Mouse (Mus musculus) mesoderm, embryonic 11.5 days (tissue): ENCODE results near the gene Fam114a1.

Source experiments
- DNase-seq: peaks from one replicate; pipeline ENCODE4 v3.0.0-alpha.2; 2012; ENCODE audit warnings: low read depth, low spot score

Fam114a1 gene

DNA sequence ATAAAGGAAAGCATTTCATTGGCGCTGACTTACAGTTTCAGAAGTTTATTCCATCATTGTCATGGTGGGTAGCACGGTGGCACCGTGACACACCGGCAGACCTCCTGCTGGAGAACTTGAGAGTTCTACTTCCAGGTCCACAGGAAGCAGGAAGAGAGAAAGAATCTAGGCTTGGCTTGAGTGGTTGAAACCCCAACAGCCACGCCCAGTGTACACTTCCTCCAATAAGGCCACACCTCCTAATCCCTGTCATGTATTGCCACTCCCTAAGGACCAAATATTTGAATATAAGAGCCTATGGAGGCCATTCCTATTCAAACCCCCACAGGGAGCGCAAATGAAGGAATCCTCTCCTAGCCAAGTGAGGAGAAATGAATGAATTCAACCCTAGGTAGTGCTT lies 87.7 kb downstream of the Fam114a1 start:
- DNase-seq: no peak

- no peak for DNase-seq
These were observed 89.9 kb downstream of the Fam114a1 start for GRCm38 (mm10) chr5:65059806-65060205.

- no peak for DNase-seq
These were observed 92.4 kb downstream of the Fam114a1 start for GRCm38 (mm10) chr5:65062236-65062635.

- DNase-seq: no peak
These were observed 93.4 kb downstream of the Fam114a1 start for GRCm38 (mm10) chr5:65063266-65063665.

DNA sequence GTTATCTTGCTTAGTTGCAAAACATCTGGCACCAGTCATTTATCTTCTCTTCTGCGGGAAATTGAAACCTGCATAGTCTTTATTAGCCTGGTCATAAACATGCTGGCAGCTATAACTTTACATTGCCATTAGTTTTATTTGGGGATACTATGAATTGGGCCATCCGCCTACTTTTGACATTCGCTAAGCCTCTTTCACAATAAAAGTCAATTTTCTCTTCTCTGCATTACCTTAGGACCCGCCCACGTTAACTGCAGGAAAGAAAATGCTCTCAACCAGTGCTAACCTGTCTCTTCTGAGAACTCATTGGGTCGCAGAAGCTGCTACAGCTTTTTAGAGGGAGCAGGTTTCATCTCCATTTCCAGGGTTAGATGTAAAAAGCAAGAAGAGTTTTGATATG lies 98.3 kb downstream of the Fam114a1 start:
- no peak for DNase-seq

DNA sequence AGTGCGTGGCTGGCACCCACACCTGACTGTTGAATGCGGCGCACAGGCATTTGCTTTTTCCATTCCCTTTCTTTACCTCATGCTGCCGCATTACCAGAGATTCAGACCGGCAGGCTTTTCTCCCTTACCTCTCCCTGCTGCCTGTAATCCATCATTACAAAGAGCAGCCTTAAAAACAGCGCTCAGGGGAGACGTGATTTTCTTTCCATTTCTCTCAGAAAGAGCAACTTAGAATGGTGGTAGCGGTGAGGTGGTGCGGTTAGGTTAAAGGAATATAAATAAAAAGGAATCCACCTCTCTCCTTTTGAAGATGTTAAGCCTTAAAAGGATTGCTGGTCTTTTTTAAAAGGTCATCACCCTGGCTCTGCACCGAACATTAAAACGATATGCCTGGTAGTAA lies 100.0 kb downstream of the Fam114a1 start:
- no peak for DNase-seq

DNA sequence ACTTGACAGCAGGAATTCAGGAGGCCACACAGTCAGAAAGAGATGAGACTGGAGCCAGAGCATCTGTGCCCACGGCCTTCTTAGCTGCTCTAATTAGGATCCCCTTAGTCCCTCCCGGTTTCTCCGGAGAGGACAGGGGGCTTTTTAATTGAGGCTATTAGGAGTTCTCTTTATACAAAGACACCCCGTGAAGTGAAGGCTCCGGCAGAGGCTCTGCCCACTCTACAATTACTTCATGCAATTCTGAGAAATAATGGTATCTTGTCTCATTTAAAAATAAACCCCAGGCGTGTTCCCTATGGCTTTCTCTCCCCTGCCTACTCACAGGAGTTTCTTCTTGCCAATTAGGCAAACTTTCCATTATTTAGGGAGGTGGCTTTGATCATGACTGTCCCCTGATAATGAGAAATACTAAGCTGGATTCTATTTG lies 101.8 kb downstream of the Fam114a1 start:
- no peak for DNase-seq

- DNase-seq: no peak
These were observed 103.4 kb downstream of the Fam114a1 start for GRCm38 (mm10) chr5:65073247-65073646.

GRCm38 (mm10) chr5:65074693-65075092 lies 104.8 kb downstream of the Fam114a1 start:
- DNase-seq: no peak

DNA sequence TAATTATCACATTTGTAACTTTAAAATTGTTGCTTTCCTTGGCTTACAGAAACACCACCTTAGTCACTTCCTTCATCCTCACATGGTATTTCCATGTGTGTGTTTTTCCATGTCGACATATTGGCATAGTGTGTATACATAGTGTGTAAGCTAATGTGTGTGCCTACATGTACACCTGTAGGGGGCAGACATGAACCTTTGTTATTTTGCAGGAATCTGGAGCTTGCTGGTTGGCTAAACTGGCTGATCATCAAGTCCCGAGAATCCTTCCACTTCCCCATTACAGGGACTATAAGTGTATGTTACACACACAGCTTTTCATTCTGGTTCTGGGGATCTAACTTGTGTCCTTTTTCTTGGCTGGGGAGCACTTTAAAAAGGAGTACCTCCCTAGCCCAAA lies 106.2 kb downstream of the Fam114a1 start:
- no peak for DNase-seq

GRCm38 (mm10) chr5:65076748-65077147 lies 106.9 kb downstream of the Fam114a1 start:
- no peak for DNase-seq

DNA sequence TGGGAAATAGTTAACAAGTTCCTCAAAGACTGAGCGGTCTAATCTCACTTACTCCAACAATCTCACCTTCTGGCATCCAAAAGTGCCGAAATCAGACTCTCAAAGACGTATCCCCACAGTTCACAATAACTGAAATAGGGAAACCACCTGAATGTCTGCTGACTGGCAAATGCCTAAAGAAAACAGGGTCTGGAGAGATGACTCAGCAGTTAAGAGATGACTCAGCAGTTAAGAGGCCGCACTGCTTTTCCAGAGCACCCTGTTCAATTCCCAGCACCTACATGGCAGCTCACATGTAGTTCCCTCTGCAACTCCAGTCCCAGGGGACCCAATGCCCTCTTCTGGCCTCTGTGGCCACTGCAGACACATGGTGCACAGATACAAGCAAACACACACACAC lies 108.2 kb downstream of the Fam114a1 start:
- DNase-seq: no peak

- DNase-seq: no peak
These were observed 110.0 kb downstream of the Fam114a1 start for GRCm38 (mm10) chr5:65079881-65080280.

- no peak for DNase-seq
These were observed 112.0 kb downstream of the Fam114a1 start for GRCm38 (mm10) chr5:65081836-65082235.

DNA sequence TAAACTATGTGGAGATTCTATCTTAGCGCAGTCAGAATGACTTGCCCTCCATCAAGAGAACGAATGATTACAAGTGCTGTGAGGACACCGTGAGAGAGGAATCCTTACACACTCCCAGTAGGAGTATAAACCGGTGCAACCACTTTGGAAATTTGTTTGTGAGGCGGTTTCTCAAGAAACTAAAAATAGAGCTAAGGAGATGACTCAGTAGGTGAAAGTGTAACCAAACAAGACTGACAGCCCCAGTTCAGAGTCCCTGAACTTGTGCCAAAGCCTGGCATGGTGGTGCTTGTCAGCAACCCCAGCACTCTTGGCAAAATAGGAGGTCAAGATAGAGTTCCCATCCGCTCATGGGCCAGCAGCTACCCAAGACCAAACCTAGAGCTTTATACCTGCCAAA lies 116.7 kb downstream of the Fam114a1 start:
- DNase-seq: no peak

DNA sequence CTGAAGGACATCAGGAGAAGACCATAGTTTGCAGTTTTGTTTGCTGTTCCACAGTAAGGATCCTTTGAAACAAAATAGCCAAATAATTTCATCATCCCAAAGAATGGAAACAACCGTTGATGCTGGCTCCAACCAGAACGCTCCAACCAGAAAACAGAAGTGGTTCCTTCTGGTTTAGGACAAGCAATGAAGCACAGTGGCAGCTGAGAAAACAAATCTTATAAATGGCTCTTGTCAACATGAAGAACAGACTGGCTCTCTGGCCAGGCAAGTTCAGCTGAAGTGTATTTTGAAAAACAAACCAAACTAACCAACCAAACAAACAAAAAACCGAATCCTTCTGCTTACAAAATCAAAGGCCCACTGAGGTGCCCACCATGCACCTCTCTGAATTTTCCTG lies 119.8 kb downstream of the Fam114a1 start:
- no peak for DNase-seq

GRCm38 (mm10) chr5:65091184-65091858 lies 121.5 kb downstream of the Fam114a1 start:
- DNase-seq: no peak
